Mouse (Mus musculus): ENCODE data around the gene Rcor1.

Gene Rcor1

GRCm38 (mm10) chr12:111021577-111021976 lies 17.6 kb upstream of the Rcor1 start:
- in situ Hi-C loops (cut with MboI, MseI), result no loop called here

GRCm38 (mm10) chr12:111028176-111029167 lies 10.7 kb upstream of the Rcor1 start:
- in situ Hi-C loops (cut with MboI, MseI), result no loop called here

GRCm38 (mm10) chr12:111029291-111029890 lies 9.8 kb upstream of the Rcor1 start:
- in situ Hi-C loops (cut with MboI, MseI), result no loop called here

- in situ Hi-C loops (cut with MboI, MseI), result no loop called here
These were observed 6.3 kb upstream of the Rcor1 start for GRCm38 (mm10) chr12:111032839-111033238.

- in situ Hi-C loops (cut with MboI, MseI), result no loop called here
These were observed 3.8 kb upstream of the Rcor1 start for GRCm38 (mm10) chr12:111035182-111035824.

GRCm38 (mm10) chr12:111036198-111036775 lies 2.9 kb upstream of the Rcor1 start:
- in situ Hi-C loops (cut with MboI, MseI), result no loop called here

- in situ Hi-C loops (cut with MboI, MseI), result no loop called here
These were observed 1.6 kb upstream of the Rcor1 start for GRCm38 (mm10) chr12:111037241-111038180.

GRCm38 (mm10) chr12:111038231-111038975 lies 748 bp upstream of the Rcor1 start:
- in situ Hi-C loops (cut with MboI, MseI), result no loop called here

- in situ Hi-C loops (cut with MboI, MseI), result no loop called here
These were observed 800 bp downstream of the Rcor1 start for GRCm38 (mm10) chr12:111039771-111040530.

GRCm38 (mm10) chr12:111040531-111040860 lies 1.3 kb downstream of the Rcor1 start:
- in situ Hi-C loops (cut with MboI, MseI), result no loop called here

- in situ Hi-C loops (cut with MboI, MseI), result no loop called here
These were observed 2.0 kb downstream of the Rcor1 start for GRCm38 (mm10) chr12:111041196-111041595.

GRCm38 (mm10) chr12:111042365-111042764 lies 3.2 kb downstream of the Rcor1 start:
- in situ Hi-C loops (cut with MboI, MseI), result no loop called here

- in situ Hi-C loops (cut with MboI, MseI), result no loop called here
These were observed 5.7 kb downstream of the Rcor1 start for GRCm38 (mm10) chr12:111044880-111045279.

GRCm38 (mm10) chr12:111046866-111047265 lies 7.7 kb downstream of the Rcor1 start:
- in situ Hi-C loops (cut with MboI, MseI), result no loop called here

- in situ Hi-C loops (cut with MboI, MseI), result no loop called here
These were observed 9.1 kb downstream of the Rcor1 start for GRCm38 (mm10) chr12:111048201-111048600.

- in situ Hi-C loops (cut with MboI, MseI), result no loop called here
These were observed 11.1 kb downstream of the Rcor1 start for GRCm38 (mm10) chr12:111050256-111050655.

GRCm38 (mm10) chr12:111063361-111063760 lies 24.2 kb downstream of the Rcor1 start:
- in situ Hi-C loops (cut with MboI, MseI), result no loop called here

GRCm38 (mm10) chr12:111064220-111064619 lies 25.1 kb downstream of the Rcor1 start:
- in situ Hi-C loops (cut with MboI, MseI), result no loop called here

- in situ Hi-C loops (cut with MboI, MseI), result no loop called here
These were observed 26.2 kb downstream of the Rcor1 start for GRCm38 (mm10) chr12:111065330-111065729.
